Mouse (Mus musculus) liver, embryonic 16.5 days (tissue): ENCODE measurements around the gene Esrrb. TPM values are rescaled to one million over a fixed set of nuclear protein-coding genes. Genes with fewer than 3 reads are reported as not detected.

Experiments used
- ATAC-seq: fragments of 200-750 bp; cut with Nextera tagmentation; 2 replicates; pipeline ENCODE4 v1.8.0; 2017; ENCODE audit warnings: low read depth, mild to moderate bottlenecking, moderate number of reproducible peaks, moderate library complexity
- H3K27ac ChIP-seq: fragments of 300-500 bp; sonication (generic); 2 replicates; pipeline ENCODE4 v1.5.1; 2014; ENCODE audit warnings: mild to moderate bottlenecking, low read length
- H3K27me3 ChIP-seq: fragments of 300-500 bp; sonication (generic); 2 replicates; pipeline ENCODE4 v1.6.1; 2014; ENCODE audit warnings: low read depth, low read length, mixed read lengths; ENCODE audit not compliant: control insufficient read depth, insufficient read depth
- H3K36me3 ChIP-seq: fragments of 300-500 bp; sonication (generic); 2 replicates; pipeline ENCODE4 v1.6.1; 2014; ENCODE audit warnings: mild to moderate bottlenecking; ENCODE audit not compliant: control insufficient read depth, insufficient read depth
- H3K4me1 ChIP-seq: fragments of 300-500 bp; sonication (generic); 2 replicates; pipeline ENCODE4 v1.6.1; 2014; ENCODE audit warnings: low read depth, low read length, mixed read lengths; ENCODE audit not compliant: control insufficient read depth
- H3K4me2 ChIP-seq: fragments of 300-500 bp; sonication (generic); 2 replicates; pipeline ENCODE4 v1.6.1; 2014; ENCODE audit warnings: low read depth, low read length, mixed read lengths
- H3K4me3 ChIP-seq: fragments of 300-500 bp; sonication (generic); 2 replicates; pipeline ENCODE4 v1.5.1; 2014; ENCODE audit warnings: low read depth, mild to moderate bottlenecking, low read length
- H3K9ac ChIP-seq: fragments of 300-500 bp; sonication (generic); 2 replicates; pipeline ENCODE4 v1.6.1; 2014; ENCODE audit warnings: low read depth, low read length
- H3K9me3 ChIP-seq: fragments of 300-500 bp; sonication (generic); replicated peaks from 2 replicates; pipeline ENCODE4 v1.6.1; 2016; ENCODE audit warnings: low read length; ENCODE audit not compliant: control insufficient read depth
- WGBS: fragments of 180-500 bp; shearing (Covaris S2); extraction: QIAGEN DNeasy Blood & Tissue Kit; methylation state at CpG from one replicate; pipeline ENCODE4 v1.1.7; 2014; ENCODE audit not compliant: insufficient replicate concordance; 5-methylcytosine and 5-hydroxymethylcytosine counted together
- polyA plus RNA-seq: library from polyadenylated mRNA; unstranded; fragments of >200 nt; fragmentation: Nextera tagmentation; extraction: Ambion mirVana; gene quantifications from 2 replicates; pipeline ENCODE4 v1.2.1, GENCODE M21; 2015

Gene Esrrb
- polyA plus RNA-seq, 1 experiment from 2014 or later: 0.09 TPM

GRCm38 (mm10) chr12:86498765-86499164, 137.8 kb downstream of the Esrrb start:
- no peaks in the 10 kb centered on the region for H3K27me3 ChIP-seq
- WGBS: 36% methylated on average over 6 of the region's 6 CpGs
- H3K9me3 ChIP-seq: no peaks in the 10 kb centered on the region
- H3K27ac ChIP-seq: no peak overlapping the region
- no peaks in the 10 kb centered on the region for H3K4me1 ChIP-seq
- H3K36me3 ChIP-seq: no peaks in the 10 kb centered on the region
- H3K4me3 ChIP-seq: no peak overlapping the region
- no peak overlapping the region for H3K9ac ChIP-seq
- H3K4me2 ChIP-seq: no peak overlapping the region
- no peak for ATAC-seq

- Histone ChIP-seq H3K4me2 (no peak overlapping the region), H3K9ac (no peak overlapping the region), H3K4me3 (no peak overlapping the region), H3K27ac (no peak overlapping the region), H3K36me3 (no peaks in the 10 kb centered on the region), H3K27me3 (no peaks in the 10 kb centered on the region), H3K4me1 (no peaks in the 10 kb centered on the region), H3K9me3 (no peaks in the 10 kb centered on the region)
- 58% methylated on average over 10 of the region's 10 CpGs for WGBS
- ATAC-seq: no peak
Observed at GRCm38 (mm10) chr12:86501728-86502127, 140.8 kb downstream of the Esrrb start.

- H3K9ac ChIP-seq: no peak overlapping the region
- ATAC-seq: no peak
- H3K27ac ChIP-seq: no peak overlapping the region
- no peaks in the 10 kb centered on the region for H3K4me1 ChIP-seq
- no peak overlapping the region for H3K4me2 ChIP-seq
- no peaks in the 10 kb centered on the region for H3K36me3 ChIP-seq
- H3K4me3 ChIP-seq: no peak overlapping the region
- WGBS: 58% methylated on average over 4 of the region's 4 CpGs
- H3K27me3 ChIP-seq: no peaks in the 10 kb centered on the region
- no peaks in the 10 kb centered on the region for H3K9me3 ChIP-seq
Observed at GRCm38 (mm10) chr12:86503921-86504320, 143.0 kb downstream of the Esrrb start.

GRCm38 (mm10) chr12:86504321-86504720, 143.4 kb downstream of the Esrrb start:
- no peaks in the 10 kb centered on the region for H3K27me3 ChIP-seq
- H3K36me3 ChIP-seq: no peaks in the 10 kb centered on the region
- no peak overlapping the region for H3K4me2 ChIP-seq
- no peak overlapping the region for H3K4me3 ChIP-seq
- no peaks in the 10 kb centered on the region for H3K9me3 ChIP-seq
- 68% methylated on average over 3 of the region's 3 CpGs for WGBS
- ATAC-seq: no peak
- no peak overlapping the region for H3K9ac ChIP-seq
- H3K27ac ChIP-seq: no peak overlapping the region
- H3K4me1 ChIP-seq: no peaks in the 10 kb centered on the region

GRCm38 (mm10) chr12:86507741-86508140, 146.8 kb downstream of the Esrrb start:
- no peak overlapping the region for H3K4me2 ChIP-seq
- H3K9me3 ChIP-seq: no peaks in the 10 kb centered on the region
- no peak for ATAC-seq
- no peaks in the 10 kb centered on the region for H3K36me3 ChIP-seq
- H3K27me3 ChIP-seq: no peaks in the 10 kb centered on the region
- 67% methylated on average over 10 of the region's 10 CpGs for WGBS
- H3K4me1 ChIP-seq: no peaks in the 10 kb centered on the region
- no peak overlapping the region for H3K9ac ChIP-seq
- H3K27ac ChIP-seq: no peak overlapping the region
- no peak overlapping the region for H3K4me3 ChIP-seq

GRCm38 (mm10) chr12:86508313-86508988, 147.5 kb downstream of the Esrrb start:
- 56% methylated on average over 6 of the region's 6 CpGs for WGBS
- no peak overlapping the region for H3K4me3 ChIP-seq
- no peaks in the 10 kb centered on the region for H3K4me1 ChIP-seq
- H3K27ac ChIP-seq: no peak overlapping the region
- no peaks in the 10 kb centered on the region for H3K36me3 ChIP-seq
- H3K9me3 ChIP-seq: no peaks in the 10 kb centered on the region
- ATAC-seq: no peak
- no peak overlapping the region for H3K9ac ChIP-seq
- no peaks in the 10 kb centered on the region for H3K27me3 ChIP-seq
- no peak overlapping the region for H3K4me2 ChIP-seq

GRCm38 (mm10) chr12:86509295-86510279, 148.7 kb downstream of the Esrrb start:
- no peaks in the 10 kb centered on the region for H3K36me3 ChIP-seq
- H3K9ac ChIP-seq: no peak overlapping the region
- no peak for ATAC-seq
- no peak overlapping the region for H3K4me2 ChIP-seq
- no peak overlapping the region for H3K4me3 ChIP-seq
- H3K9me3 ChIP-seq: no peaks in the 10 kb centered on the region
- H3K4me1 ChIP-seq: no peaks in the 10 kb centered on the region
- no peak overlapping the region for H3K27ac ChIP-seq
- no peaks in the 10 kb centered on the region for H3K27me3 ChIP-seq
- WGBS: 45% methylated on average over 13 of the region's 13 CpGs

GRCm38 (mm10) chr12:86512335-86512734, 151.4 kb downstream of the Esrrb start:
- no peaks in the 10 kb centered on the region for H3K9me3 ChIP-seq
- H3K27ac ChIP-seq: no peak overlapping the region
- H3K9ac ChIP-seq: no peak overlapping the region
- no peak overlapping the region for H3K4me3 ChIP-seq
- no peaks in the 10 kb centered on the region for H3K27me3 ChIP-seq
- H3K36me3 ChIP-seq: no peaks in the 10 kb centered on the region
- no peak for ATAC-seq
- no peak overlapping the region for H3K4me2 ChIP-seq
- 61% methylated on average over 3 of the region's 3 CpGs for WGBS
- H3K4me1 ChIP-seq: no peaks in the 10 kb centered on the region

GRCm38 (mm10) chr12:86513596-86513995, 152.7 kb downstream of the Esrrb start:
- Histone ChIP-seq H3K9ac (no peak overlapping the region), H3K4me2 (no peak overlapping the region), H3K27me3 (no peaks in the 10 kb centered on the region), H3K9me3 (no peaks in the 10 kb centered on the region), H3K4me3 (no peak overlapping the region), H3K27ac (no peak overlapping the region), H3K36me3 (no peaks in the 10 kb centered on the region), H3K4me1 (no peaks in the 10 kb centered on the region)
- WGBS: 19% methylated on average over 4 of the region's 4 CpGs
- ATAC-seq: no peak
